Mouse (Mus musculus) left cerebral cortex, adult 18-20 months (tissue): ENCODE measurements around the gene Riok1. TPM values are rescaled to one million over a fixed set of nuclear protein-coding genes. Genes with fewer than 3 reads are reported as not detected.

Experiments
- DNase-seq, 2 experiments: peaks; one replicate each; pipeline ENCODE4 v3.0.0; 2021 to 2022; ENCODE audit warnings: low spot score in 2 of 2, mixed read lengths in 1 of 2
- total RNA-seq, 2 experiments: library from RNA; stranded (reverse); gene quantifications; 2 replicates each; pipeline ENCODE4 v1.2.3; 2021

The Riok1 gene
- total RNA-seq, 2 experiments from 2014 or later = 21.7 to 24.2 TPM

DNA sequence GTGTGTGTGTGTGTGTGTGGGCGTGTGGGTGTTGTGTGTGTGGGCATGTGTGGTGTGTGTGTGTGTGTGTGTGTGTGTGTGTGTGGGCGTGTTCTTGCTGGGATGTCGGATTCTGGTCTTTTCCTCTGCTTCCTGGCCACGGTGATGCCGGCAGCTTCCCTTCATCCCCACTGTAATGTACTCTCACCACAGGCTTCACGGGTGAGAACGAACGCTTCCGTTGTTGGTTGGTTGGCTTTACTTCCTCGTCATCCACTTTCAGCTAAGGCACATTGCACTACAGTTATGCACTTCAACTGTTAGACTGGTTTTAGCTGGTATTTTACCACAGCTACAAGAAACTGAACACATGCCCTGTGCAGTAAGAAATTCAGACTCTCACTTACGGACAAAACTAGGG, 25.9 kb downstream of the Riok1 start:
- no peak for DNase-seq

DNA sequence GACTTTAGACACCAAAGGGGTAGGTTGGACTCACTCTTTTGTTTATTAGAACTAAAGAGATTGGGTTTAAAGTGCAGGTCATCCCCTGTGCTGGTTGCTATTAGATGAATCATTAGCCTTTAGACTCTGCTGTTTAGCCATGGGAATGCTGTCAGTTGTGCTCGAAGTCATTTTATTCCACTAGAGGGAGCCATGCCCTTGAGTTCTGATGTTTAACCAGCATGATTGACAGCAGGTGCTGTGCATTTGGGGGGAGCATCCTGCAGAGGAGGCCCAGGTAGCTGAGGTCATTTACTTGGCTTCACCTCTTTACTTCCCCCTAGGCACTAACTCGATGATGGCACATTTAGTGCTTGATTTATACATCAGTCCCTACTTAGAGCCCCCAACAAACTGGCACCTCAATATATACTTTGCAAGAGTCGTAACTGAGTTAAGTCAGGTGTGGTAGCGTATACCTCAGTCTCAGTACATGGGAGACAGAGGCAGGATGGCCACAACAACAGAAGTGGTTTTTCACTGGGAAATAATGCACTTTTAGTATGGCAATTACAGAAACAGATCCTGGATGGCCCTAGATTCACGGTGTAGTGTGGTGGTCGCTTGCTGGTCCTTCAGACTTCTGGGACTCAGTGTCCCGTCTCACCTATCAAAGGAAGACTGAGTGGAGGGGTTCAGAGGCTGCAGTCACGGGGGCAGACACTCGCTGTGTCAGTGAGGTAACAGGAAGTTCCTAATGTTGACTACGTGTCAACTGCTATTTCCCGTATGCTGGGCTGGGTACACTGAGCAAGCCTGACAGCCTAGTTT, 28.3 kb downstream of the Riok1 start:
- peak in 1 of 2 experiments; percentile 14 for DNase-seq

DNA sequence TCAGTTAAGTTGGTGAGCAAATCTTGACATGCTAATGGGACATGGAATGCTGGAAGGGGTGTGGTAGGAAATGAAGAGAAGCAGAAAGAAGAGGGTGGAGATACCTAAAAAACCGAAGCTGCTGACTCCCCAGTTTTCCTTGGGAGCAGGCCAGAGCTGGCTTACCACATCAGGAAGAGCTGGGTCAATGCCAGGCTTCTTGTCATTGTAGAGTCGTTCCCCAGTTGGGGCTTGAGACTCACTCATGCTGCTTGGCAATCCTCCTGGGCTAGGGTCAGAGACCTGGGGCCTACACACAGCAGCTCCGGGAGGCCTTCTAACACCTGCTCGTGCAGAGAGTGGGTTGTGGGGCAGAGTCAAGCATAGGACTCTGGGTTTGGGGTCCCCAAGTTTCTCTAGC, 34.1 kb downstream of the Riok1 start:
- DNase-seq = no peak

DNA sequence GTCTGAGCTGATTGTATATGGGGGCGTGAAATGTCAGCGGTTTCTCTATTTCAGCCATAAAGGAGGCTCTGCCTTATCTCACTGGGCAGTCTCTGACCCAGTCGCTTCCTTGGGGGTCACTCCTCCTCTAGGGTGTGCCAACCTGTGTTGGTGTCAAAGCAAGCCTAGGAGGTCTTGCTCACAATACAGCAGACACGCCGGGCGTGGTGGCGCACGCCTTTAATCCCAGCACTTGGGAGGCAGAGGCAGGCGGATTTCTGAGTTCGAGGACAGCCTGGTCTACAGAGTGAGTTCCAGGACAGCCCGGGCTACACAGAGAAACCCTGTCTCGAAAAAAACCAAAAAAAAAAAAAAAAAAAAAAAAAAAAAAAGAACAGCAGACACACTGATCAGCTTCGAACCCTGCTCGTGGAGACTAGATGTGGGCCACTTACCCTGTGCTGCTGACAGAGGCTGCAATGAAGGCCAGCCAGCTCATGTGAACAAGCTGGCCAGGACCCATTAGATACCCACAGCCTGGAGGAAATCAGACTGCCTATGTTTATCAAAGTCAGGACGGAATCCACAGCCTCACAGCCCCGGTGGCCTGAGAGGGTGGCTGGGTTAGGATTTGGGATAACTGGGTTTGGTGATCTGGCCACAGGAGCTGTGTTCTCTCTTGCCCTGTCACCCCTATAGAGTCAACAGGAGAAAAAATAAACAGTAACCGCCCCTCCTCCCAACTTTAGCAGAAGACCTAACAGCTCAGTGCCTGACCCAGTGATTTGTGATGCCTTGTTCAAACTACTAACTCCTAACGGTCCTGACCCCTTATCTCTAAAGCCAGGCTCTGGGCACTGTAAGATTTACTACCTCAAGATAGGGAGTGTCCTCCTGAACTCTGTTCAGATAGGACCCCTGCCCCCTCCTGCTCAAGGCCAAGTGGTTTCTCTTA, 36.8 kb downstream of the Riok1 start:
- no peak for DNase-seq

DNA sequence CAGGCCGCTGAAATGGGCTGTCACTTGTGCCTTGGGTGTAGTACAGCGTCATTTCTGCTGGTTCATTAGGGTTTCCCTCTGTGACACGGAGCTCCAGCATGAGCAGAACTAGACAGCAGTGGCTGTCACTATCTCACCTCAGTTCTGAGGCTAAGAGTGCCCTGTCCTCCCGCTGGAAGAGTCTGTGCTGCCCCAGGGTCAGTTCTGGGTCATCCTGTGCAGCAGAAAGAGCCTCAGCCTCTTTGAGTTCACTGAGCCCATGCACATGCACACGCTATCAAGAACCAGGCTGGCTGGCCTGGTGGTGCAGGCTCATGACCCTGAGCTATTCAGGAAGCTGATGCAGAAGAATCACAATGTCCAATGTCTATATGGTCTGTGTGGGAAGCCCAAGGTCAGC, 37.6 kb downstream of the Riok1 start:
- DNase-seq = no peak

DNA sequence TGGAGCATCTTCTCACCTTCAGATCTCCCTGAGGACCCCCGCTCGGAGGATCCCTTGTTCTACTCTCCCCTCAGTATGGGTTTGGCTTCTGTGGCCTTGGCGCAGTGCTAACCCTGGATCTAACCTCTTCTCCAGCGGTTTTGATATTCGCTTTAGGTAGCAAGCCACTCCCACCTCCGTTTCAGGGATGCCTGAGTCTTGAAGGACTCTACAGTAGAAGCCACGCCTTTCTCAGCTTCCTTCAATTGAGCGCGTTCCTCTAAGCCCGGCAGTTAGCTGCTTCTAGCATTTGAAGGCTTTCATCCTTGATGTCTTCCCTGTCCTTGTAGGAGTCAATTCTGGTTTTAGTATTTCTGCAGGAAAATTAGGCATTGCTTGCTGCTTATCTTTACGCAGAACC, 40.3 kb downstream of the Riok1 start:
- DNase-seq = no peak

DNA sequence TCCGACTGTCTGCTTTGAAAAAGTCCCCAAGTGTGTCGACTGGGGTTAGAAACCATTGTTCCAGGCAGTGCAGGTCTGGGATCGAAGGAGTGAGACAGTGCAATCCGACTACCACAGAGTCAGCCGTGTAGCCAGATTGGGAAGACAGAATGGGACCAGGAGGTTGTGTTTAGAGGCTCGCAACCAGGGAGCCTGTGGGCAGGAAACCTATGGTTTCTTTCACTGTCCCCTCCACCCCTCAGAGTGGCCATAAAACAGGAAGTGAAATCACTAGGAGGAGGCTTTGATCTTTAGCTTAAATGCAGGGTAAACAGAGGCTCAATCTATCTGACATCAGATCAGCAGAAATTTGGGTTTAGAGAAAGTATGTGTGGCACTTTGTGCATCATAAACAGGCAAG, 42.0 kb downstream of the Riok1 start:
- no peak for DNase-seq

DNA sequence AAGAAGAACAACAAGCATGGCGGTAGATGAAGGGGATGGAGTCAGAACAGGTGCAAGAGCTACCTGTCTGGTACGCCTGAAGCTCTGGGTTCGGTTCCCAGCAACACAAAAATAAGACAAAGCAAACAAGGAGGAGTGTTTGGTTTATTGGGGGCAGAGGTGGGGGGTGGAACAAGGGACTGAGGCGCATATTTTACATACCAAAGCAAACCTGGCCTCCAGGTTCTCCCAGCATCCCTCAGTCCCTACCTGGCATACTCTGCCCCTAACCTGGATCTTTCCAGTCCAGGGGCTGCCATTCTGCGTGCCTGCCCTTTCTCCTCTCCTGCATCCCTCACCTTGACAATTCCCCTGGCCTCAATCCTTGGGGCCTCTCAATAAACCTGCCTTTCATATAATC, 42.6 kb downstream of the Riok1 start:
- DNase-seq = no peak

DNA sequence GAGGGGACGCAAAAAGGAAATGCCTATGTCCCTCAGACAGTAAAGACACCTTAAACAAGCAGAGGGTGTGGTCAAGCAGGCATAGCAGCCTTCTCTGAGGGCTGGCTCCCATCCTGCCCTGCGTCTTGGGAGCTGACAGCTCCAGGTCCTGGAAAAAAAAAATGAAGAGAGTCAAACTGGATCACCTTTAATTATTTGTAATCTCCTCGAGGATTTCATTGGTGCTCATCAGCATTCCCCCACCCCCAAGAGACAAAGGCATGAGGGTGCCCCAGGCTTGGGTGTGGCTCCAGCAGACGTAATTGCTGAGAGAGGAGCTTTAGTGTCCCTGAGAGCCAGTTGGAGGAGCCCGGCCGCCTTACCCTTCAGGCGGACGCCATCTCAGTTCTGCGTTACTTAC, 43.2 kb downstream of the Riok1 start:
- DNase-seq = no peak

DNA sequence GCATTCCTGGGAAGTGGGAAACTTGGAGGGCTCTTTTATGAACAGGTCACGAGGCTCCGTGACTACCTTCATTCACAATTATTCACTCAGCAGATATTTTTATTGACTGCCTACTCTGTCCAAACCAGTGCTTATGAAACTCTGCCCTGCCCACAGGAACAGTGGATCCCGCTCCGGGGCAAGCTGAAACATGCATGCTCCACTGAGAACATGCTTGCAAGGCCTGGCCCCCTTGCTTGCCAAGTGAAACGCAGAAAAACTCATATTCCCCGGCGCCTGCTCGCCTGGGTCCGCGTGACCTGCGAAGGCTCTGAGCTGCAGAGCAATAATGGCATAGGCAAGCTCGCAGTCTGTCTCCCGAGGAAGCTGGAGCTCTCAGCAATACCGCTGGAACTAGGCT, 43.9 kb downstream of the Riok1 start:
- DNase-seq = no peak

DNA sequence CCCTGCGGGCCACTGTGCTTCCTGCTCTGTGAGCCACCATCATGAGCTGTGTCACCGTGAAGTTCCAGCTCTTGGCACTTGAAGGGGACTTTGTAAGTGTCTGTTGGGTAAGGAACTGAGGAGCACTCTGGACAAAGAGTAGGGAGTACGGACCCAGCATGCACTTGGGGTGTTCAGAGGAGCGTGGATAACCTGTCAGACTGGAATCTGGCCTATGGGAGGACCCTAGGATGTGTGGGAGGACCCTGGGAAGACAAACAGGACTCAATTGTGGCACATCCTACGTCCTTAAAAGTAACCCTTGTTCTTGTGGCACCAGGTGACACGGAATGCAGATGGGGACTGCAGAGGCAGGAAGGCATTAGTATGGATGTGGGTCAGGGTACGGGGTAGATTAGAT, 44.4 kb downstream of the Riok1 start:
- DNase-seq = no peak

DNA sequence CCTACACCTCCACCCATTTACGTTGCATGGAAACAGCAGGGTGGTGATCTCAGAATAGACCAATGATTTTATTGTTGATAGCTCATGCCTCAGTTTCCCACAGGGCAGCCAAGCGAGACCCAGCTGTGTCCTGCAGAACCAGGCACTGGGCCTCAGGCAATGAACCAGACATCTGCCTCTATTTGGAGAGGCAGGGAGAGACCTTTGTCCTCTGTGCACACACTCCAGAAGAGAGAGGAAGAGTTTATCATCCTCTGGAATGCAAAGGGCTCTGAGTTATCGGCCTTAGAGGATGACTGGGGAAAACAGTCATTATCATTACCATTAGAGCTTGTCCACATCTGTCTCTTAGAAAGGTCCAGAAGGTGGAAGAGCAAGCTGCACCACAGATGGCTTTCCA, 49.9 kb downstream of the Riok1 start:
- DNase-seq = no peak

DNA sequence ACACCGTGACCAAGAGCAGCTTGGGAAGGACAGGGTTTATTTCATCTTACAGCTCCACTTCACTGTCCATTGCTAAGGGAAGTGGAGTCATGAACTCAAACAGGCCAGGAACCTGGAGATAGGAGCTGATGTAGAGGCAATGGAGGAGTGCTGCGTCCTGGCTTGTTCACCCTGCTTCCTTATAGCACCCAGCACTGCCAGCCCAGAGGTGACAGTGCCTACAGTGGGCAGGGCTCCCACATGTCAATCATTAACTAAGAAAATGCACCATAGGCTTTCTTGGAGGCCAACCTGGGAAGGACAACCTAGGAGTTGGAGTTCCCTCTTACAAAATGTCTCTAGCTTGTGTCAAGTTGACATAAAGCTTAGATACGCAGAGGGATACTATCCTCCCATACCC, 51.2 kb downstream of the Riok1 start:
- DNase-seq = no peak

DNA sequence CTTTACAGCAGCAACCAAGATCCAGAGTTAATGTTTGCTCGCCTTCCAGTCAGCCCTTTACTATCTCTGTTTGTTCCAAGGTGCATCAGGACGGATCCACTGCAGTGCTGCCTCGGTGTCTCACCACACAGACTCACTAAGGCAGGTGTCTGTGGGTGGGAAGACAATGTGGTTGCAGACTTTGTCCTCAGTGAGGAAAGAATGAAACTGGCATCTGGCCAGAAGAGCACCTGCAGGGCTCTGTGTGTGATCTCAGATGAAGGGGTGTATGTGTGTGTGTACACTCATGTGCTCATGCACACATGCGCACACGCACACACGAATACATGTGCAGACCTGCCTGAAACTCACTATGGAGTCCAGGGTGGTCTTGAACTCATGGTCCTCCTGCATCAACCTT, 52.7 kb downstream of the Riok1 start:
- DNase-seq = no peak

DNA sequence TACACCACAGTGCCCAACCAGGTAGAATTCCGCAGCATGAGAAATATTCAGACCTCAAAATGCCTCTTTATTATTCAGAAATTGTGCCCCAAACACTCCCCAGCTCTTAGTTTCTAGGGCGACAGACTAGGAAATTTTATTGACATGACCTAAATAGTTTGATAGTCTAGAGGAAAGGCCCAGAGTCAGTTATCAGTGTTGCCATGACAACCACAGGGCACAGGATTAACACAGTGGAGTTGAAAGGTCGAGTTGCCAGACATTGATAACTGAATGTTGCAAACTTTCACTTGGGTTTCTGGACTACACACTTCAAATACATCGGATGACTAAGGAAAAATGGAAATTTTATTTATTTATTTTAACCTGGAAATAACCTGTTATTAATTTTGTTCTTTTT, 53.1 kb downstream of the Riok1 start:
- no peak for DNase-seq

DNA sequence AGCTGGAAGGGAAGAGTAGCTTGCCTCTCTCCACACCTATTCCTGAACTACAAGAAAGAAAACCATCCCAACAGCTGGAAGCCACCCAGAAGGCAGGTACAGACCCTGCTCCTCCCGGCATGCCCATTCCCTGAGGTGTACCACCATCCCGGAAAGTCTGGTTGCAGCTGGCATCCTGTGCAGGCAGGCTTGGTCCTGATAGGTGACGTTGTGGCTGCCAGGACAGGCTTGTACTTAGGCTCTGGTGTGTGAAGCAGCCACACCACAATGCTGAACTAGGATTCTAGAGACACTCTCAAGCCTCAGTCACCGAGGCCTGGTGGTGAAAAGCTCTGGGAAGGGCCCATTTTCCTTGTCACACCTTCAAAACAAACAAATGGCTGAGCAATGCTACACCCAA, 59.4 kb downstream of the Riok1 start:
- no peak for DNase-seq

DNA sequence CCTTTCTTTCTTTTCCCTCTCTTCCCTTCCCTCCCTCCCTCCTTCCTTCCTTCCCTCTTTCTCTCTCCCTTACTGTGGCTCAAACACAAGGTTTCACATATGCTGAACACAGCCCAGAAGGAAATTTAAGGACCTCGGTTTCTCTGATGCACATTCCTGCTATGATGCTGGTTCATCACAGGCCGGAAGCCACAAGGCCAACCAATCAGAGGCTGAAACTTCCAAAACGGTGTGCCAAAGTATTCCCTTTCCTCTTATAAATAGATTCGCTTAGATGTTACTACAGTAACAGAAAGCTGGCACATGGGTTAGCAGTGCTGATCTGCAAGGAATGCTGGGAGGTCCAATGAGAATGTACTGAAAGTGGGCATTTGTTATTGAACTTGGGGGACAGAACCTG, 66.6 kb downstream of the Riok1 start:
- DNase-seq = no peak

DNA sequence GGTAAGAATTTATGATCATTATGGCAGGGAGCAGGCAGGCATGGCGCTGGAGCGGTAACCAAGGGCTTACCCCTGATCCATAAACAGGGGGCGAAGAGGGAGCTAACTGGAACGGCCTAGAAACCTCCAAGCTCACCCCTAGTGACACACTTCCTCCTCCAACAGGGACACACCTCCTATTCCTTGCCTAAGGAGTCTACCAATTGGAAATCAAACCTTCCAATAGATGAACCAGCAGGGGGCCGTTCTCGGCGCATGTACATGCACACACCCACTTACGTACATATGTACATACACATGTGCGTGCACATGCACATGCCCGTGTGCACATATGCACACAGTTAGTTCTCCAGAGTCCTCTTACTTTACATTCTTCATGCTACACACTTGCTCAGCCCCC, 67.7 kb downstream of the Riok1 start:
- no peak for DNase-seq

DNA sequence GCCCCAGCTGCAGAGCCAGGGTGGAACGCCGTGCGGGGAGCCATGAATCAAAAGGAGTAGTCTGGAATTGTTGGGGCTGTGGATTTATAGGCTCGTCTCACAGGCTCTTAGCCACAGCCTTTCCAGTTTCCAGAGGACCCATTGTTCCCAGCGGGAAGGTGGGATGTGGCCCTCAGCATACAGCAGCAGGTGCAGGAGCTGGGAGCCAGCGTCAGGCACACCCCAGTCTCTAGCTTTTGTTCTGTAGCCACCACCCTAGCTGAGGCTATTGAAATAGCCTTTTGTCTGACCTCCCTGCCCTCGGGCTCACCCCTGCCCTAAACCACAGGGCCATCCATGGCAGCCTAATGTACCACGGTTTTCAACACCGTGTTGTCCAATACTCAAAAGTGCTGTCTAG, 72.3 kb downstream of the Riok1 start:
- DNase-seq = no peak
